Mouse (Mus musculus) hindbrain, embryonic 11.5 days (tissue): ENCODE results near the gene Mdh2. TPM values are rescaled to one million over a fixed set of nuclear protein-coding genes. Genes with fewer than 3 reads are reported as not detected.

Source experiments
- ATAC-seq: fragments of 200-750 bp; cut with Nextera tagmentation; 2 replicates; pipeline ENCODE4 v1.8.0; 2017; ENCODE audit warnings: mild to moderate bottlenecking, moderate TSS enrichment, moderate library complexity; ENCODE audit not compliant: low FRiP score
- DNase-seq: peaks from one replicate; pipeline ENCODE4 v3.0.0-alpha.2; 2015; ENCODE audit warnings: low spot score
- H3K27ac ChIP-seq: fragments of 300-500 bp; sonication (generic); 2 replicates; pipeline ENCODE4 v1.5.1; 2014; ENCODE audit warnings: mild to moderate bottlenecking, low read depth, low read length
- H3K27me3 ChIP-seq: fragments of 300-500 bp; sonication (generic); 2 replicates; pipeline ENCODE4 v1.6.1; 2014; ENCODE audit warnings: mild to moderate bottlenecking, low read length, moderate library complexity, mixed read lengths; ENCODE audit not compliant: control insufficient read depth, insufficient read depth
- H3K36me3 ChIP-seq: fragments of 300-500 bp; sonication (generic); 2 replicates; pipeline ENCODE4 v1.6.1; 2014; ENCODE audit warnings: mild to moderate bottlenecking, low read length, moderate library complexity, mixed read lengths; ENCODE audit not compliant: control insufficient read depth, insufficient read depth
- H3K4me1 ChIP-seq: fragments of 300-500 bp; sonication (generic); replicated peaks from 2 replicates; pipeline ENCODE4 v1.6.1; 2014; ENCODE audit warnings: low read length, mixed read lengths; ENCODE audit not compliant: control insufficient read depth, insufficient read depth
- H3K4me2 ChIP-seq: fragments of 300-500 bp; sonication (generic); replicated peaks from 2 replicates; pipeline ENCODE4 v1.6.1; 2014; ENCODE audit warnings: mild to moderate bottlenecking, low read depth, low read length
- H3K4me3 ChIP-seq: fragments of 300-500 bp; sonication (generic); 2 replicates; pipeline ENCODE4 v1.5.1; 2014; ENCODE audit warnings: low read depth, low read length
- H3K9ac ChIP-seq: fragments of 300-500 bp; sonication (generic); 2 replicates; pipeline ENCODE4 v1.6.1; 2014; ENCODE audit warnings: low read depth, low read length
- H3K9me3 ChIP-seq: fragments of 300-500 bp; sonication (generic); 2 replicates; pipeline ENCODE4 v1.6.1; 2016; ENCODE audit warnings: low read length; ENCODE audit not compliant: control insufficient read depth
- WGBS: fragments of 180-500 bp; shearing (Covaris S2); extraction: QIAGEN DNeasy Blood & Tissue Kit; methylation state at CpG from one replicate; pipeline ENCODE4 v1.1.7; 2014; 5-methylcytosine and 5-hydroxymethylcytosine counted together
- polyA plus RNA-seq: library from polyadenylated mRNA; unstranded; fragments of >200 nt; fragmentation: Nextera tagmentation; extraction: Ambion mirVana; gene quantifications from 2 replicates; pipeline ENCODE4 v1.2.1, GENCODE M21; 2014

Gene Mdh2
- polyA plus RNA-seq, 1 experiment from 2014 or later, result 620 TPM

DNA sequence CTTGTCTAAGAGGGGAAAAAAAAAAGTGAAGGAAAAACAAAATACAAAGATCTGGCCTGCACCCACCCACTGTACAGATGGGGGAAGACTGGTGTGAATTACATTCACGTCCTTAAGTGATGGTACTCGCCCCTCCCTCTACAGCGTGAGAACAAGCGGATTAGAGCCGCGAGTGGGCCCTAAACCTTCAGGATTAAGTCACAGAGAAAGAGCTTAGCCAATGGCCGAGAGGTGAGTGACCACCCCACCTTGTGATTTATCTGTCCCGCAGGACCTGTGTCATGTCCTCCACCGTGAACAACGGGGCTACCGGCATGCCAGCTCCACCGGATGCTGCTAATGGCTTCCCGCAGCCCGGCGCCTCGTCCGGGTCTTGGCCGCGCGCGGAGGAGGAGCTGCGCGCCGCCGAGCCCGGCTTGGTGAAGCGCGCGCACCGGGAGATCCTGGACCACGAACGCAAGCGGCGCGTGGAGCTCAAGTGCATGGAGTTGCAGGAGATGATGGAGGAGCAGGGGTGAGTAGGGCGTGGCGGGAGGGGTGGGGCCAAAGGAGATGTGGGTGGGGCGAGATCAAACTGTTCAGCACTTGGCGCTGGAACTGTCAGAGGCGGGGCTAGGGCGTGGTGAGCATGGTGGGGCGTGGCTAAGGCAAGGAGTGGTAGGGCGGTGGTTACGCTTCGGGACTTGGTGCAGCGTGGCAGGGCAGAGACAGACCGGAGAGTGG is 56.6 kb downstream of the Mdh2 start:
- peak overlapping the region; percentile 44 for H3K4me3 ChIP-seq
- H3K9me3 ChIP-seq, result no peaks in the 10 kb centered on the region
- no peaks in the 10 kb centered on the region; the same call in 1 of the 2 replicates for H3K27me3 ChIP-seq
- DNase-seq (peak; percentile 93), ATAC-seq (peak; percentile 91)
- peak overlapping the region; percentile 49 for H3K9ac ChIP-seq
- H3K4me1 ChIP-seq, result peaks cover 5% of the 10 kb centered on the region; the same call in 1 of the 2 replicates
- no peaks in the 10 kb centered on the region for H3K36me3 ChIP-seq
- 1% methylated on average over 47 of the region's 47 CpGs for WGBS
- 0 out of 2 replicates have a peak overlapping the region, but pooled peaks have one; percentile 49 for H3K27ac ChIP-seq
- H3K4me2 ChIP-seq, result peak overlapping the region; percentile 77

DNA sequence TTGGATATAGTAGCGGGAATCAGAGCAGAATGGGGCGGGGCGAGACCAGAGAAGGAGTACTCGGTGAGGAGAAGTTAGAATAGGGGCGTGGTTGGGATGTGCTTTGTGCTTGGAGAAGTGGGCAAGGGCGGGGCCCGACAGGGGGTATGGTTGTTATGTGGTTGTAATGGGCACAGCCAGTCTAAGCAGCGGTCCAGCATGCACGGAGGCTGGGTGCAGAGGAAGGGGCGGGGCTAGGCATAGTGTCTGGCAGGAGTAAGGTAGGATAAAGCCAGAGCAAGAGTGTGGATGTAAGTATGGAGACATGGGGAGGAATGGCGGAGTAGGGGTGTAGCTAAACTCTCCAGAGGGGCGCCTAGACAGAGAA is 57.2 kb downstream of the Mdh2 start:
- Histone ChIP-seq H3K27ac (no peak overlapping the region), H3K27me3 (no peaks in the 10 kb centered on the region; the same call in 1 of the 2 replicates), H3K9me3 (no peaks in the 10 kb centered on the region), H3K36me3 (no peaks in the 10 kb centered on the region), H3K4me1 (peaks cover 5% of the 10 kb centered on the region; the same call in 1 of the 2 replicates), H3K4me2 (peak overlapping the region; percentile 77), H3K4me3 (peak overlapping the region; percentile 44), H3K9ac (no peak overlapping the region)
- no peak for DNase-seq
- WGBS, result 3% methylated on average over 12 of the region's 12 CpGs
- ATAC-seq, result peak; percentile 78

DNA sequence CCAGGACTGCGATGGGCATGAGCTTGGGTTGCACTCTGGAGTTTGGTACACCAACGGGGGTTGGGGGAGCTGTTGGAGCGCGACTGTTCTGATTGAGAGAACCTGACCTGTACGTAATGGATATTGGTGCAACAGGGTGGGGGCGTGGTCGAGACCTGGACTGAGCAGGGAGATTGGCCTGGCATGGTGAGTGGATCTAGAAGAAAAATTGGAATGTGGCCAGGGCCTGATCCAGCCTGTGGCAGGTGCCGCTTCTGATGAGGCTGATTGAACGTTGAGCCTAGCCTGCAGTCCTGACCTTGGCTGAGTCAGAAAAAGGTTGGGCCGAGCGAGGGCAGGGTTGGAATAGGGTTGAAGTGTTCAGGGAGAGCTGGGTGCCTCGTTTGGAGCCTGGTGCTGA is 57.7 kb downstream of the Mdh2 start:
- no peaks in the 10 kb centered on the region for H3K36me3 ChIP-seq
- 24% methylated on average over 12 of the region's 12 CpGs for WGBS

More for the DNA sequence above, 57.7 kb downstream of the Mdh2 start:
- ATAC-seq, result no peak
- Histone ChIP-seq H3K9me3 (no peaks in the 10 kb centered on the region), H3K27me3 (no peaks in the 10 kb centered on the region; the same call in 1 of the 2 replicates), H3K9ac (no peak overlapping the region), H3K27ac (no peak overlapping the region), H3K4me1 (peaks cover 5% of the 10 kb centered on the region; the same call in 1 of the 2 replicates), H3K4me2 (peak overlapping the region; percentile 77; the same call in 1 of the 2 replicates), H3K4me3 (no peak overlapping the region)
- DNase-seq, result no peak

Other genes with a start within 250 kb of the Mdh2 start
- gene Hip1, start 233.4 kb upstream of the Mdh2 start, polyA plus RNA-seq, result 37.6 and 50.0 TPM in 2 replicates
- not detected in 2 replicates for gene Ccl26, start 214.9 kb upstream of the Mdh2 start, polyA plus RNA-seq
- 2.0 and 2.7 TPM in 2 replicates for gene Ccl24, start 205.4 kb upstream of the Mdh2 start, polyA plus RNA-seq
- 53.4 and 64.3 TPM in 2 replicates for gene Rhbdd2, start 145.9 kb upstream of the Mdh2 start, polyA plus RNA-seq
- gene Por, start 108.4 kb upstream of the Mdh2 start, polyA plus RNA-seq, result 63.0 and 73.1 TPM in 2 replicates
- gene Tmem120a, start 34.0 kb upstream of the Mdh2 start, polyA plus RNA-seq, result 62.5 and 70.0 TPM in 2 replicates
- gene Styxl1, start 95 bp upstream of the Mdh2 start, polyA plus RNA-seq, result 0.36 and 0.54 TPM in 2 replicates
- 33.2 and 39.8 TPM in 2 replicates for gene Srrm3, start 28.4 kb downstream of the Mdh2 start, polyA plus RNA-seq
- gene Hspb1, start 109.4 kb downstream of the Mdh2 start, polyA plus RNA-seq, result 16.6 and 26.1 TPM in 2 replicates
- 204 and 208 TPM in 2 replicates for gene Ywhag, start 156.1 kb downstream of the Mdh2 start, polyA plus RNA-seq
- gene Ssc4d, start 196.1 kb downstream of the Mdh2 start, polyA plus RNA-seq, result 1.6 and 2.4 TPM in 2 replicates
- gene Zp3, start 201.6 kb downstream of the Mdh2 start, polyA plus RNA-seq, result not detected in 2 replicates
- gene Dtx2, start 216.3 kb downstream of the Mdh2 start, polyA plus RNA-seq, result 21.6 and 23.5 TPM in 2 replicates